Mouse (Mus musculus): ENCODE data around the gene Nqo1.

GRCm38 (mm10) chr8:107404057-107404456 lies 1.1 kb upstream of the Nqo1 start:
- TF ChIP-seq CTCF (IDR thresholded peaks at IDR 0.05; ENCODE audit: borderline replicate concordance, extremely low read depth, insufficient read depth, insufficient read length) (no peak), POLR2A (IDR thresholded peaks at IDR 0.05; ENCODE audit: borderline replicate concordance, extremely low read depth, insufficient read depth, insufficient read length, poor library complexity, severe bottlenecking) (no peak)

All from brain, embryonic 14.5 days (tissue).